Mouse (Mus musculus) bone marrow, adult 2 months (tissue): ENCODE measurements at regions not wholly inside any gene's neighbourhood (a gene's known extent, or its start where the extent isn't known, plus 50 kb on each side); places are given as distances from the start of the nearest gene placed in this dataset.

Experiments used
- CTCF ChIP-seq: fragments of 200-500 bp; IDR thresholded peaks from 2 replicates; pipeline ENCODE4 v1.5.1; 2011; ENCODE audit warnings: low read length, control low read depth; ENCODE audit not compliant: control insufficient read depth, insufficient read depth
- POLR2A ChIP-seq: fragments of 200-500 bp; IDR thresholded peaks from 2 replicates; pipeline ENCODE4 v1.6.1; 2011; ENCODE audit warnings: low read depth, mild to moderate bottlenecking, control low read depth, low read length, borderline replicate concordance; ENCODE audit not compliant: control insufficient read depth

DNA sequence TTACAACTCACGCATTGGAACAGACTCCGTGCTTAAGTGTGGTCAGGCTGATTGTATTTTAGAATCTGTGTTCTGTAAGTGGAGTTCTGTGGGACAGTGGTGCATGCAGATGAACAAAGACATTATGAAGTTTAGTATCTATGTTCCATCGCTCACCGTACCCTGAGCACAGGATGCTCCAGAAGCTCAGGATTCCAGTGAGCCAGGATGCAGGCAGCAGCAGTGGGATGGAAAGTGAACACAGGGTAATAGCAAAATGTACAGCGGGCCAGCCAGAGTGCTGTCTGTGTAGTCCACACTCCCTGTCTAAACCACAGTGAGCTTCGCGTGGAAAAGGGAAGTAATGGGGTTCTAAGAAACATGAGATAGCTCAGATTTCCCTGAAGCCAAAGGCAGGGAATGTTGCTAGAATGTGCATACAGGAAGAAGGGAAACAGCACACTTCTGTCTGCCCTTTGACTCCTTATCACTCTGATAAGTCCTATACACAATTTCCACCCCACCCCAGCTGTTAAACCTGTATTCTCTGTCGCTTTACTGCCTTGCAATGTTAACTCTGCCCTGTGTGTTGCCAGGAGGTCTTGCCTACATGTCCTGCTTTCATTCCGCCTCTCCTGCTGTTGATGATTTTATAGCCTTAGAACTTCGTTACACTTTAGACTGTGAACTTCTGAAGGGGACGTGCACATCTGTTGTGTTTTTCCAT, 178.3 kb upstream of the Btg1 start:
- no peak for TF ChIP-seq CTCF
- no peak for TF ChIP-seq POLR2A
